Mouse (Mus musculus): ENCODE results near the gene Ttc28. TPM values are rescaled to one million over a fixed set of nuclear protein-coding genes. Genes with fewer than 3 reads are reported as not detected.

Ttc28 gene
- polyA plus RNA-seq, 1 experiment from 2014 or later, result 28.2 TPM

DNA sequence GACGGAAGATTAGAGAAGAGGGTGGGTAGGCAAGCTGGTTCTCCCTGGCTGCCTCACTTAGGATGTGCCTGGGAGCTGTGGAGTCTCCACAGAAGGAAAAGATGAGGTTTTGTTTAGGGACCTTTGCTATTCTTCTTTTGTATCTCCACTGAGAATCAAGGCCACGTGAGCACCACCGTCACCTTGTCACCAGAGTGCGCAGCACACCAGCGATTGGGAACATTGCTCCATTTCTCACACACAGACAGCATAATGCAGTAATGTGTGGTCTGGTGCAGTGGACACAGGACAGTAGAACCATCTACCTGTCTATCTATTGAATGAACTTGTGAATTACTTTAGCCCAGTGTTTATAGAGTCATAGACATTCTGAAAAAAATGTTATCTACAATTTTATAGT lies 121.3 kb downstream of the Ttc28 start:
- no peak for ATAC-seq (ENCODE audit: low FRiP score)
- WGBS, result 79% methylated on average over 5 of the region's 5 CpGs
- no peaks in the 10 kb centered on the region for H3K9me3 ChIP-seq (replicated peaks)

DNA sequence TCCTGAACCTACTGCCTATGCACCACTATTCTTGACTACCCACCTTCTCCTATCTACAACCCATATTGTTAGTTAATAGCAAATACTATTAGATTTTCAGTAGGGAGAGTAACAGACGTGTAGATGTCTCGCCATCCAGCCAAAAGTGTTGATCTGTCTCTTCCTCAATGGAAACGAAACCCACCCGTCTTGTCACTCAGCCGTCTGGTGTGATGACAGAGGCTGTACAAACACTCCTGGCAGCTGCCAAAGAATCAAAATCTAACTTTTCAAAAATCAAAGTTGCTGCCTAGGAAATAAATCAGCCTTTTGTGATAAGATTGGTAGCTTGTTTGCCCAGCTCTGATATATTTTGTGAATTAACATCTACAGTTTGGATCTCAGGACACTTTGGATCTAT lies 123.6 kb downstream of the Ttc28 start:
- no peaks in the 10 kb centered on the region for H3K36me3 ChIP-seq
- H3K9me3 ChIP-seq (replicated peaks), result no peaks in the 10 kb centered on the region
- 86% methylated on average over 5 of the region's 5 CpGs for WGBS
- H3K9ac ChIP-seq, result no peak overlapping the region
- no peak overlapping the region for H3K27ac ChIP-seq
- H3K4me2 ChIP-seq (replicated peaks), result no peak overlapping the region
- H3K4me3 ChIP-seq, result no peak overlapping the region
- H3K4me1 ChIP-seq, result peaks cover 25% of the 10 kb centered on the region
- ATAC-seq (ENCODE audit: low FRiP score), result no peak
- H3K27me3 ChIP-seq, result no peaks in the 10 kb centered on the region

More for the DNA sequence above, 121.3 kb downstream of the Ttc28 start:
- H3K4me3 ChIP-seq, result no peak overlapping the region
- H3K36me3 ChIP-seq, result no peaks in the 10 kb centered on the region
- H3K27me3 ChIP-seq, result no peaks in the 10 kb centered on the region
- H3K4me1 ChIP-seq, result peaks cover 20% of the 10 kb centered on the region
- no peak overlapping the region for H3K27ac ChIP-seq
- no peak overlapping the region for H3K4me2 ChIP-seq (replicated peaks)
- no peak overlapping the region for H3K9ac ChIP-seq

DNA sequence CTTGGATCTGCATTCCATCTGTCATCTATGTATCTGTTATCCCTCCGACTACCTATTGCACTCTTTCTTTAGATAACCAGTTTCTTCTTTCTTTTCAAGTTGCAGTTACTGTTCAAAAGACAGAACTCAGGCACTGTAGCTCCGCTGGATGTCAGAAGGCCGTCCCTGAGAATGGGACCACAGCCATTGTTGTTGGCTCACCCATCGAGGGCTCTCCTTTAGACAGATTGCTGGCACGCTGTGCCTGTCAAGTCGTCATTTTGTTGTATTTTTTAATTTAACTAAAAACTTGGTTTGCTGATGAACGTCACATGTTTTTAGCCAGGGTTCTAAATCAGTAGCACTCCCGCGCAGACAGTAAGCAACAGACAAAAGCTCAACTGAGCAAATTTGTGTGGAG lies 124.1 kb downstream of the Ttc28 start:
- Histone ChIP-seq H3K27me3 (no peaks in the 10 kb centered on the region), H3K4me2 (replicated peaks) (no peak overlapping the region), H3K9ac (no peak overlapping the region), H3K4me1 (peaks cover 23% of the 10 kb centered on the region), H3K27ac (no peak overlapping the region), H3K4me3 (no peak overlapping the region), H3K9me3 (replicated peaks) (no peaks in the 10 kb centered on the region), H3K36me3 (no peaks in the 10 kb centered on the region)
- WGBS, result 94% methylated on average over 9 of the region's 9 CpGs
- ATAC-seq (ENCODE audit: low FRiP score), result no peak

DNA sequence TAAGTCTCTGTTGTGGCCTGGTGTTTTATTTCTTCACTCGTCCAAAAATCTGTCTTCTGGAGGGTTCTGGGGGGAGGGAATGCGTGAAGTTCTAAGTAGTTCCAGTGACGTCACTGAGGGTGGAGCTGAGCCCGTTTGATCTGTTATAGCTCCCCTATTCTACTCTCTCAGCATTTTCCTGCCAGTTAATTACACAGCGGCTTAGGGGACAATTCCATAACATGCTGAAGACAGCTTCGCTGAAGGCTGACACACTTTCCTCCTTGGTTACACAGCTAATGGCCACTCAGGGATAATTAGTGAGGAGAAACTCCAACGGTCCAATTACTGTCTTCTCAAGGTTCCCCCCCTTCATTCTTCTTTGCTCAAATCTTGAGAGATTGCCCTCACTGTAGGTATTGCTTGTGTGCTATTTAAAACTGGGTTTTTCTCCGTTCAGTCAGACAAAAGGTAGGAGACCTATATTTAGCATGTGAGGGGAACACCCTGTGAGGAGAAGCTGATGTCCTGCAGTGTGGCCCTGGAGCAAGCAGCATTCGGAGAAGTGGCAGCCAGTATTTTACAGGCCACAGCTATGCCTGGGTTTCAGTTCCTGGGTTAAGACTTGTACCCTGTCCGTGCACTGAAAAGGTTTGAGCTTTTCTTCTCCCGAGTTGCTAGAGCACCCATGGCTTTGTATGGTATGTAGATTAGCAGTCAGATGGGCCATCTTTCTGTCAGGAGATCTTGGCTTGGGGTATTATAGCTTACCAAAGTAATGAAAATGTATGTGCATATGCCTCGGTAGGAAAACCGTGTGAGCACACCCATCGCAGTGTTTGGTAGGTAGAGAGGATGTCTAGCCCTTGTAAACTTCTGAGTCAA lies 126.9 kb downstream of the Ttc28 start:
- H3K27me3 ChIP-seq, result no peaks in the 10 kb centered on the region
- peaks cover 5% of the 10 kb centered on the region; the same call in 1 of the 2 replicates for H3K36me3 ChIP-seq
- ATAC-seq (ENCODE audit: low FRiP score), result no peak
- H3K9me3 ChIP-seq (replicated peaks), result 0 out of 2 replicates have a peak, but pooled peaks cover 4% of the 10 kb centered on the region
- H3K27ac ChIP-seq, result peak overlapping the region; percentile 46; the same call in 1 of the 2 replicates
- no peak overlapping the region for H3K4me2 ChIP-seq (replicated peaks)
- peaks cover 28% of the 10 kb centered on the region for H3K4me1 ChIP-seq
- 59% methylated on average over 14 of the region's 14 CpGs for WGBS
- no peak overlapping the region for H3K4me3 ChIP-seq
- H3K9ac ChIP-seq, result no peak overlapping the region

DNA sequence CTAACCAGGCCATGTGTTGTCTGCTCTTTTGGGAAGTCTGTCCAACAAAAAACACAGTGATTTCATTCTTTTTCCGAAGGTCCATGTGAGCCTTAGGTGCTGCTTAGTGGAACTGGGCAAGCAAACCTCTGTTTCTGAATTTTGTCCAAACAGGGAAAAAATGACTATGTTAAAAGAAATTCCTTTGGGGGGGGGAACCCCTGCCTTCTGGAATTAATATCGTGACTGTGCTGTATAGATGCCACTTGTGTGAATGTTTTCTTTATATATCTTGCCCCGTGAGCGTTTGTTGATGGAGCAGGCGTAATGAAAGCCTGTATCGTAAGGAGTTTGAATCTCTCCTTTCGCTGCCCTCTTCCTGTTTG lies 127.5 kb downstream of the Ttc28 start:
- Histone ChIP-seq H3K36me3 (peaks cover 5% of the 10 kb centered on the region; the same call in 1 of the 2 replicates), H3K4me1 (peaks cover 30% of the 10 kb centered on the region), H3K4me3 (no peak overlapping the region), H3K4me2 (replicated peaks) (no peak overlapping the region), H3K27me3 (no peaks in the 10 kb centered on the region), H3K9ac (no peak overlapping the region), H3K9me3 (replicated peaks) (0 out of 2 replicates have a peak, but pooled peaks cover 4% of the 10 kb centered on the region), H3K27ac (peak overlapping the region; percentile 58; the same call in 1 of the 2 replicates)
- 65% methylated on average over 7 of the region's 7 CpGs for WGBS
- ATAC-seq (ENCODE audit: low FRiP score), result no peak

DNA sequence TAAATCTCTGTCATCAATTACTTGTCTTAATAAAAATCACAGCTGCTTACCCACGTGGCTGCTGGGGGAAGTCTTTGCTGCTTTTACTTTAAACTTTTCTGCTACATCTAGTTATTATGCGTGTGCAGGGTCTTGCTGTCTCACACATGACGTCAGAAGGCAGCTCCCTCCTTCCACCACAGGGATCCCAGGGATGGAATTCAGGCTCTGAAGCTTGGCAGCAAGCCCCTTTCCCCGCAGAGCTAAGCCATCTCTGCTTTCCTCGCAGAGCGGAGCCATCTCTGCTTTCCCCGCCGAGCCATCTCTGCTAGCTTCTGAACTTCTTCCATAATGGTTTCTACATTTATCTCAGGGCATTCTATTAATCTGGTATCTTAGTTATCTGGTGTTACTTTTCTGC lies 128.3 kb downstream of the Ttc28 start:
- no peak for ATAC-seq (ENCODE audit: low FRiP score)
- 64% methylated on average over 8 of the region's 8 CpGs for WGBS
- no peak overlapping the region for H3K9ac ChIP-seq
- H3K36me3 ChIP-seq, result peaks cover 5% of the 10 kb centered on the region; the same call in 1 of the 2 replicates
- no peak overlapping the region for H3K27ac ChIP-seq
- H3K4me1 ChIP-seq, result peaks cover 37% of the 10 kb centered on the region
- no peak overlapping the region for H3K4me2 ChIP-seq (replicated peaks)
- no peaks in the 10 kb centered on the region for H3K27me3 ChIP-seq
- H3K4me3 ChIP-seq, result no peak overlapping the region
- 0 out of 2 replicates have a peak, but pooled peaks cover 4% of the 10 kb centered on the region for H3K9me3 ChIP-seq (replicated peaks)

DNA sequence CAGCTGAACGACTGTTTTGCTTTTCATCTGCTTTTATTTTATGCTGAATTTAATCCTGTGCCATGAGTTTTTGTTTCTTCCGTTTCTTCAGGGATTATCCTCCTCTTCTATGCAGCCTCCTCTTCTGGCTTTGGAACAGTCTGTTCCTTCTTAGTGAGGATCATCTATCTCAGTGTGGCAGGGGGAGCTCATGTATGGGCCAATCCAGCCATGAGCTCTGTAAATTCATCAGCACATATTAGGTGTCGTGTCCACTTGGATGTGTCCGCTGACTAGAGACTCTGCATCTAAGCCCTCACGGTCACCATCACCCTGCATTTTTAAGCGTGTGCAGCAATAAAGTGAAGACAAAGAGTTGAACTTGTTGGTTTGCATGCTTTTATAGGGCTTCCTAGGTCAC lies 128.8 kb downstream of the Ttc28 start:
- no peak overlapping the region for H3K27ac ChIP-seq
- no peak overlapping the region for H3K4me3 ChIP-seq
- H3K27me3 ChIP-seq, result no peaks in the 10 kb centered on the region
- H3K9me3 ChIP-seq (replicated peaks), result 0 out of 2 replicates have a peak, but pooled peaks cover 4% of the 10 kb centered on the region
- ATAC-seq (ENCODE audit: low FRiP score), result no peak
- no peak overlapping the region for H3K4me2 ChIP-seq (replicated peaks)
- 90% methylated on average over 6 of the region's 6 CpGs for WGBS
- H3K4me1 ChIP-seq, result peaks cover 37% of the 10 kb centered on the region
- H3K9ac ChIP-seq, result no peak overlapping the region
- peaks cover 5% of the 10 kb centered on the region; the same call in 1 of the 2 replicates for H3K36me3 ChIP-seq

DNA sequence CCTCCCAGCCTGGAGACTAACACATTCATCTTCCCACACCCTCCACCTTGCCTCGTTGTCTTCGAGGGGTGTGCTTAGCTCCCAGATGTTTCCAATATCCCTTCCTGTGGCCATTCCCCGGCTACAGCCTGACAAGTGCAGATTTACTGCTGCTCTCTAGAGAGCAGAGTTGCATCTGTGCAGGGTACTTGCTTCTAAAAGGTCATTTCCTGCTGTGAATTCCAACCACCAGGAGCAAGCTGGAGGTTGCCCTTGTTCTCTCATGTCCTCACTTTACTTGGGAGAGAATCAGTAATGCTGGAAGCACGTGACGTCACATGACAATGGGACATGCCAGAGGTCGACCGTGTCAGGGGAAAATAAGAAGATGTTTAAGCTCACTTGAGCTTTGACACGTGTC lies 131.7 kb downstream of the Ttc28 start:
- Histone ChIP-seq H3K9ac (no peak overlapping the region), H3K27me3 (no peaks in the 10 kb centered on the region), H3K27ac (peak overlapping the region; percentile 35; the same call in 1 of the 2 replicates), H3K36me3 (peaks cover 5% of the 10 kb centered on the region; the same call in 1 of the 2 replicates), H3K9me3 (replicated peaks) (peaks cover 10% of the 10 kb centered on the region; the same call in 1 of the 2 replicates), H3K4me2 (replicated peaks) (0 out of 2 replicates have a peak overlapping the region, but pooled peaks have one; percentile 1), H3K4me3 (no peak overlapping the region), H3K4me1 (peaks cover 30% of the 10 kb centered on the region)
- ATAC-seq (ENCODE audit: low FRiP score), result no peak
- WGBS, result 35% methylated on average over 8 of the region's 8 CpGs

DNA sequence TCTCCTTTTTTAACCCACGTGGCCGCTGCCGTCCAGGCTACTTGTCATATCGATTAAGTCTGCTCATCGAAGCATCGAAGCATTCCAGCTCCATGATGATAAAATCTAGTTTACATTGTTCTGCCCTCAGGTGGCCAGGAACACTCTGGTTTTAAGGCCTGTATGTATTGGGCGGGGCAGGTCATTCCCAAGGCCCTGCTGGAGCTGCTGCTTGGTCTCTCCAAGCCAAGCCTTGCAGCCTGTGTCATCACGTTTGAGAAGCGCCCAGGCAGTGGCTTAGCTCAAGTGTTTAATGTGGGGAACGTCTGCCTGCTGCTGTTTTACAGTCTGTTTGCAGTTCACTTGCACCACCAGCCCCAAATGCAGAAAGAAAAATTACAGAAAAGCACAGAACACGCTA lies 132.5 kb downstream of the Ttc28 start:
- H3K36me3 ChIP-seq, result peaks cover 5% of the 10 kb centered on the region; the same call in 1 of the 2 replicates
- 71% methylated on average over 11 of the region's 11 CpGs for WGBS
- 0 out of 2 replicates have a peak overlapping the region, but pooled peaks have one; percentile 13 for H3K27ac ChIP-seq
- no peak overlapping the region for H3K4me2 ChIP-seq (replicated peaks)
- peaks cover 10% of the 10 kb centered on the region; the same call in 1 of the 2 replicates for H3K9me3 ChIP-seq (replicated peaks)
- H3K9ac ChIP-seq, result no peak overlapping the region
- no peak for ATAC-seq (ENCODE audit: low FRiP score)
- no peaks in the 10 kb centered on the region for H3K27me3 ChIP-seq
- peaks cover 24% of the 10 kb centered on the region for H3K4me1 ChIP-seq
- no peak overlapping the region for H3K4me3 ChIP-seq

DNA sequence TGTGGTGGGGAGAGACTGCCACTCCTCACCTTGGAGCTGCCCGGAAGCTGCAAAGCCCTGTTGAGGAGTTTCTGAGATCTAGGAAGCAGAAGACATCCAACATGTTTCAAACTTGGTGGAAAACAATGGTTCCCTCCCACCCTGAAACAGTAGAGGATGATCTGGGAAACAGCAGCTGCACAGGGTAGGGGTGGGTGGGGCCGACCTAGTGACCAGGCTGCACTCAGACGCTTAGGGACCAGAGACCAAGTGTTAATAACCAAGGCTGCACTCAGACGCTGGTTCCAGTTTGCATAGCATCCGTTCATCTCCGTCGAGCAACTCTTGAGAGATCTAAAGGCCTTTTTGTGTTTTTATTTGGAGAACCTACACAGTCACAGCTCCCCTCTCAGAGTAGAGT lies 133.0 kb downstream of the Ttc28 start:
- ATAC-seq (ENCODE audit: low FRiP score), result no peak
- 53% methylated on average over 7 of the region's 7 CpGs for WGBS
- 0 out of 2 replicates have a peak overlapping the region, but pooled peaks have one; percentile 13 for H3K27ac ChIP-seq

DNA sequence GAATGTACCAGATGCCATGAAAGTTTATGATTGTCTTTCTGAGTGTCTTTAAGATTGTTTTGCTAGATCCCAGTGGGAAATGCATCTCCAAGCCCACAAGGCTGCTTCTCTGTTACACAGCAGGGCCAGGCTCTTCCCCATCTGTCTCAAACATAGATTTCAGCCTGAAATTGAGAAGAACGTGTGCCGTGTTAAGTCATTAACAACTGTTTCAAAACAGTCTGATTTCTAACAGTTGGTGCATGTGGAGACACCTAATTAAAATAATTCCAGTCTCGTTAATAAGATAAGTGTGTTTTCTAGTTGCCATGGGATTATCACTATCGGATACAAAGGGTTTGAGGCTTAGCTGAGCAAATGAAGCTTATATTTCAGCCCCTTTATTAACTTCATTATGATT lies 135.4 kb downstream of the Ttc28 start:
- Histone ChIP-seq H3K4me2 (replicated peaks) (no peak overlapping the region), H3K27me3 (no peaks in the 10 kb centered on the region), H3K9me3 (replicated peaks) (peaks cover 6% of the 10 kb centered on the region; the same call in 1 of the 2 replicates), H3K4me1 (peaks cover 20% of the 10 kb centered on the region), H3K36me3 (peaks cover under 1% of the 10 kb centered on the region; the same call in 1 of the 2 replicates), H3K27ac (no peak overlapping the region), H3K9ac (no peak overlapping the region), H3K4me3 (no peak overlapping the region)
- ATAC-seq (ENCODE audit: low FRiP score), result no peak
- WGBS, result 78% methylated on average over 4 of the region's 4 CpGs

More for the DNA sequence above, 133.0 kb downstream of the Ttc28 start:
- Histone ChIP-seq H3K9ac (no peak overlapping the region), H3K9me3 (replicated peaks) (peaks cover 10% of the 10 kb centered on the region; the same call in 1 of the 2 replicates), H3K36me3 (peaks cover 5% of the 10 kb centered on the region; the same call in 1 of the 2 replicates), H3K27me3 (no peaks in the 10 kb centered on the region), H3K4me3 (no peak overlapping the region), H3K4me1 (peaks cover 27% of the 10 kb centered on the region), H3K4me2 (replicated peaks) (no peak overlapping the region)

DNA sequence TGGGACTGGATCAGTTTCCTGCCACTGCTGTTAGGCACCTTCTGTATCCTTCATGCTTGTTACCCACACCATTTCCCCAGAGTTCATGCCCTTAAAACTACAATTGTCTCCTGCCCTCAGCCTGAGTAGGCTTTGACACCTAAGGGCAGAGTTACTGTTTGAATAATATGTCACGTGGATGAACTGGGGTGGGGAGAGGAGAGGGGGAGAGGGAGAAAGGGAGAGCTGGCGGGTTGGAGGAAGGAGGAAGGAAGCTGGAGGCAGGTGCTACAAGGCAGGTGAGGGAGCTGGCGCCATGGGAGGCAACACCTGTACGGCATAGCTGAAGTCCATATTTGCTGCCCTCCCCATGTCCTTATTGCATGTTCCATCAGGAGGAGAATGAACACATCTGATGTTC lies 137.7 kb downstream of the Ttc28 start:
- ATAC-seq (ENCODE audit: low FRiP score), result no peak
- Histone ChIP-seq H3K9me3 (replicated peaks) (peaks cover 6% of the 10 kb centered on the region; the same call in 1 of the 2 replicates), H3K36me3 (no peaks in the 10 kb centered on the region), H3K4me1 (peaks cover 11% of the 10 kb centered on the region), H3K4me2 (replicated peaks) (no peak overlapping the region), H3K4me3 (no peak overlapping the region), H3K27me3 (no peaks in the 10 kb centered on the region), H3K9ac (no peak overlapping the region), H3K27ac (no peak overlapping the region)
- 68% methylated on average over 4 of the region's 4 CpGs for WGBS

Data from hindbrain, embryonic 12.5 days (tissue).